16 mouse cellular contexts compared by ENCODE assay signal in the genomic region with DNA sequence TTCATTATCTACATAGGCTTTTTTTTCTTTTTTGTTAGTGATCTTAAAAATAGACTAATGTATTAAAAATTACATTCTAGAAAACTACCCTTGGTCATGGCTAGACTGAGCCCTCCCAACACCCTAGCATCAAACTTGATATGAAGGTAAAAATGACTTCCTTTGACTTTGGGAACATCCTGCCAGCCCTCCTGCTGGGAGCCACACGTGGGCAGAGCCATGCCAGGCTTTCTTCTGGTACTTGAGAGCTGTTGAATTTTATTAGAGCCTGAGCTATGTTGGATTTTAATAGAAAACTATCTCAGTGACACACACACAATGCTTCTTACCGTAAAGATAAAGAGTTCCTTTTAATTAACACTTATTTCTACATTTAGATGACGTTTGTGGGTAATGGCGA.
"Had no signal": no experiment of that assay in that cellular context is flagged by ENCODE, and none has a peak within 500 bp of the region (broad histone marks: within the 10 kb centered on the region; RNA-seq: fewer than 3 reads in every experiment).

No protein-coding gene starts in this region.

- ATAC-seq: lung, postnatal 0 days; midbrain, embryonic 16.5 days had no signal

- H3K4me2 ChIP-seq: kidney, embryonic 15.5 days; liver, embryonic 11.5 days; liver, embryonic 15.5 days; neural tube, embryonic 13.5 days; stomach, embryonic 15.5 days had no signal

- H3K9ac ChIP-seq: kidney, embryonic 15.5 days; liver, embryonic 15.5 days; neural tube, embryonic 13.5 days; stomach, embryonic 15.5 days had no signal

- H3K4me1 ChIP-seq: kidney, embryonic 15.5 days; neural tube, embryonic 13.5 days had no signal

- DNase-seq: kidney, postnatal 14 days; layer of hippocampus, postnatal 36 days; lung, adult 2 months; lung, postnatal 36 days; retina, postnatal 1 day; right cerebral cortex, postnatal 14 days; thymus, adult 2 months; thymus, postnatal 25 days had no signal

- H3K9me3 ChIP-seq: kidney, embryonic 15.5 days; liver, embryonic 15.5 days; midbrain, embryonic 10.5 days; neural tube, embryonic 13.5 days; stomach, embryonic 15.5 days had no signal

- H3K4me3 ChIP-seq: kidney, embryonic 15.5 days; liver, embryonic 15.5 days; midbrain, embryonic 10.5 days; neural tube, embryonic 13.5 days; stomach, embryonic 15.5 days had no signal

- H3K27ac ChIP-seq: kidney, embryonic 15.5 days; liver, embryonic 15.5 days; midbrain, embryonic 10.5 days; neural tube, embryonic 13.5 days; stomach, embryonic 15.5 days had no signal

- H3K27me3 ChIP-seq: kidney, embryonic 15.5 days; liver, embryonic 15.5 days; neural tube, embryonic 13.5 days; stomach, embryonic 15.5 days had no signal
